Mouse (Mus musculus): ENCODE data around the gene 4930519P11Rik.
A peak's percentile ranks its signal among the peaks of the same experiment; 100 is the strongest.

- TF ChIP-seq CTCF (IDR thresholded peaks at IDR 0.05; ENCODE audit: low read depth, low read length) (peak; percentile 58), GATA1 (IDR thresholded peaks at IDR 0.05; ENCODE audit: borderline replicate concordance, low read length) (no peak), TAL1 (conservative IDR thresholded peaks at IDR 0.05; ENCODE audit: low read depth, low read length) (no peak), POLR2AphosphoS5 (IDR thresholded peaks at IDR 0.05; ENCODE audit: insufficient replicate concordance, low read depth, low read length) (no peak), GATA2 (IDR thresholded peaks at IDR 0.05; ENCODE audit: borderline replicate concordance, low read depth, low read length) (no peak)
Observed at GRCm38 (mm10) chr2:154593025-154593424, 20.2 kb downstream of the 4930519P11Rik start.
